Mouse (Mus musculus): Measurements from ENCODE around the gene Adam22. TPM values are rescaled to one million over a fixed set of nuclear protein-coding genes. Genes with fewer than 3 reads are reported as not detected.

The Adam22 gene
- polyA plus RNA-seq, 1 experiment from 2014 or later = 20.8 TPM

Small RNAs within 50 kb of the gene (microRNA-seq; reads per million reads assigned to microRNA genes)
- gene Gm24196 = not detected

Other genes starting within 250 kb of the Adam22 start
- 43.4 and 44.8 TPM in 2 replicates for gene Dbf4, start 54.6 kb upstream of the Adam22 start, polyA plus RNA-seq (2015; fragmentation: Nextera tagmentation; extraction: Ambion mirVana)
- gene Slc25a40, start 54.7 kb upstream of the Adam22 start, polyA plus RNA-seq (2015; fragmentation: Nextera tagmentation; extraction: Ambion mirVana) = 9.3 and 9.6 TPM in 2 replicates